Mouse (Mus musculus) heart, embryonic 11.5 days (tissue): ENCODE measurements around the gene Cope. TPM values are rescaled to one million over a fixed set of nuclear protein-coding genes. Genes with fewer than 3 reads are reported as not detected.

Source experiments
- ATAC-seq: fragments of 200-750 bp; cut with Nextera tagmentation; replicated peaks from 2 replicates; pipeline ENCODE4 v1.8.0; 2017; ENCODE audit warnings: moderate library complexity; ENCODE audit not compliant: insufficient number of reproducible peaks, low FRiP score, low TSS enrichment
- H3K27ac ChIP-seq: fragments of 300-500 bp; sonication (generic); 2 replicates; pipeline ENCODE4 v1.5.1; 2014; ENCODE audit warnings: mild to moderate bottlenecking, low read depth, low read length
- H3K27me3 ChIP-seq: fragments of 300-500 bp; sonication (generic); 2 replicates; pipeline ENCODE4 v1.6.1; 2014; ENCODE audit warnings: mild to moderate bottlenecking, low read length, mixed read lengths; ENCODE audit not compliant: control insufficient read depth, insufficient read depth
- H3K36me3 ChIP-seq: fragments of 300-500 bp; sonication (generic); 2 replicates; pipeline ENCODE4 v1.6.1; 2014; ENCODE audit warnings: mild to moderate bottlenecking, low read length, moderate library complexity, mixed read lengths; ENCODE audit not compliant: control insufficient read depth, insufficient read depth
- H3K4me1 ChIP-seq: fragments of 300-500 bp; sonication (generic); 2 replicates; pipeline ENCODE4 v1.6.1; 2014; ENCODE audit warnings: low read length; ENCODE audit not compliant: control insufficient read depth, insufficient read depth
- H3K4me2 ChIP-seq: fragments of 300-500 bp; sonication (generic); 2 replicates; pipeline ENCODE4 v1.6.1; 2014; ENCODE audit warnings: mild to moderate bottlenecking, moderate library complexity
- H3K4me3 ChIP-seq: fragments of 300-500 bp; sonication (generic); 2 replicates; pipeline ENCODE4 v1.5.1; 2014; ENCODE audit warnings: low read depth, low read length
- H3K9ac ChIP-seq: fragments of 300-500 bp; sonication (generic); 2 replicates; pipeline ENCODE4 v1.6.1; 2014; ENCODE audit warnings: mild to moderate bottlenecking, low read depth, low read length, moderate library complexity
- H3K9me3 ChIP-seq: fragments of 300-500 bp; sonication (generic); replicated peaks from 2 replicates; pipeline ENCODE4 v1.6.1; 2016; ENCODE audit warnings: low read length; ENCODE audit not compliant: control insufficient read depth
- WGBS: fragments of 180-500 bp; shearing (Covaris S2); extraction: QIAGEN DNeasy Blood & Tissue Kit; methylation state at CpG from one replicate; pipeline ENCODE4 v1.1.7; 2014; ENCODE audit not compliant: insufficient replicate concordance; 5-methylcytosine and 5-hydroxymethylcytosine counted together
- polyA plus RNA-seq: library from polyadenylated mRNA; unstranded; fragments of >200 nt; fragmentation: Nextera tagmentation; extraction: Ambion mirVana; gene quantifications from 2 replicates; pipeline ENCODE4 v1.2.1, GENCODE M21; 2014

Cope gene
- polyA plus RNA-seq, 1 experiment from 2014 or later, result 329 TPM

- peak; percentile 56 for ATAC-seq
- Histone ChIP-seq H3K4me1 (peaks cover 19% of the 10 kb centered on the region), H3K27me3 (peaks cover 10% of the 10 kb centered on the region), H3K9ac (peak within 1 kb of the TSS; percentile 50; the same call in 1 of the 2 replicates), H3K9me3 (no peaks in the 10 kb centered on the region), H3K36me3 (peaks cover 19% of the 10 kb centered on the region), H3K27ac (no peak within 1 kb of the TSS), H3K4me3 (peak within 1 kb of the TSS; percentile 43), H3K4me2 (peak within 1 kb of the TSS; percentile 90)
- 4% methylated on average over 57 of the region's 66 CpGs for WGBS
These were observed 13.5 kb downstream of the Cope start, which contains the start of gene Cers1 for GRCm38 (mm10) chr8:70315624-70316510. Cers1 (plus strand) TSS chr8:70315775.

- H3K36me3 ChIP-seq, result peaks cover 10% of the 10 kb centered on the region; the same call in 1 of the 2 replicates
- ATAC-seq, result peak; percentile 25; the same call in 1 of the 2 replicates
- no peak overlapping the region for H3K9ac ChIP-seq
- H3K4me2 ChIP-seq, result peak overlapping the region; percentile 90
- WGBS, result 15% methylated on average over 15 of the region's 15 CpGs
- H3K4me3 ChIP-seq, result peak overlapping the region; percentile 43
- no peaks in the 10 kb centered on the region for H3K9me3 ChIP-seq
- peaks cover 19% of the 10 kb centered on the region for H3K4me1 ChIP-seq
- peaks cover 12% of the 10 kb centered on the region for H3K27me3 ChIP-seq
- H3K27ac ChIP-seq, result 0 out of 2 replicates have a peak overlapping the region, but pooled peaks have one; percentile 6
These were observed 14.5 kb downstream of the Cope start for GRCm38 (mm10) chr8:70316511-70317504.

GRCm38 (mm10) chr8:70317872-70318271 lies 15.6 kb downstream of the Cope start:
- no peak for ATAC-seq
- H3K9ac ChIP-seq, result no peak overlapping the region
- no peak overlapping the region for H3K4me3 ChIP-seq
- 0 out of 2 replicates have a peak, but pooled peaks cover 6% of the 10 kb centered on the region for H3K36me3 ChIP-seq
- H3K9me3 ChIP-seq, result no peaks in the 10 kb centered on the region
- WGBS, result 77% methylated on average over 5 of the region's 5 CpGs
- H3K27me3 ChIP-seq, result peaks cover 12% of the 10 kb centered on the region
- H3K4me2 ChIP-seq, result no peak overlapping the region
- no peak overlapping the region for H3K27ac ChIP-seq
- peaks cover 19% of the 10 kb centered on the region for H3K4me1 ChIP-seq

- WGBS, result 90% methylated on average over 3 of the region's 3 CpGs
- H3K4me2 ChIP-seq, result no peak overlapping the region
- no peak overlapping the region for H3K9ac ChIP-seq
- no peaks in the 10 kb centered on the region for H3K4me1 ChIP-seq
- no peak overlapping the region for H3K27ac ChIP-seq
- H3K9me3 ChIP-seq, result 0 out of 2 replicates have a peak, but pooled peaks cover 2% of the 10 kb centered on the region
- H3K36me3 ChIP-seq, result peaks cover 4% of the 10 kb centered on the region; the same call in 1 of the 2 replicates
- no peak overlapping the region for H3K4me3 ChIP-seq
- ATAC-seq, result no peak
- H3K27me3 ChIP-seq, result 0 out of 2 replicates have a peak, but pooled peaks cover 5% of the 10 kb centered on the region
These were observed 21.4 kb downstream of the Cope start for GRCm38 (mm10) chr8:70323716-70324115.

- Histone ChIP-seq H3K27ac (peak overlapping the region; percentile 90), H3K9ac (no peak overlapping the region)
These were observed 25.2 kb downstream of the Cope start for GRCm38 (mm10) chr8:70327512-70327911.

GRCm38 (mm10) chr8:70329124-70329834 lies 27.0 kb downstream of the Cope start, which contains the start of gene Gdf1:
Gdf1 (plus strand) TSS chr8:70329817.
- Histone ChIP-seq H3K9ac (peak within 1 kb of the TSS; percentile 63; the same call in 1 of the 2 replicates), H3K27me3 (peaks cover 7% of the 10 kb centered on the region), H3K4me1 (peaks cover 22% of the 10 kb centered on the region), H3K4me2 (peak within 1 kb of the TSS; percentile 65), H3K27ac (peak within 1 kb of the TSS; percentile 90), H3K4me3 (peak within 1 kb of the TSS; percentile 31), H3K9me3 (0 out of 2 replicates have a peak, but pooled peaks cover 2% of the 10 kb centered on the region), H3K36me3 (peaks cover 21% of the 10 kb centered on the region)
- 23% methylated on average over 14 of the region's 14 CpGs for WGBS
- peak; percentile 57 for ATAC-seq

More at GRCm38 (mm10) chr8:70327512-70327911, 25.2 kb downstream of the Cope start:
- 82% methylated on average over 6 of the region's 6 CpGs for WGBS
- peaks cover 6% of the 10 kb centered on the region for H3K36me3 ChIP-seq
- H3K27me3 ChIP-seq, result peaks cover 7% of the 10 kb centered on the region
- peaks cover 22% of the 10 kb centered on the region for H3K4me1 ChIP-seq
- no peak for ATAC-seq
- H3K4me2 ChIP-seq, result no peak overlapping the region
- H3K4me3 ChIP-seq, result no peak overlapping the region
- H3K9me3 ChIP-seq, result 0 out of 2 replicates have a peak, but pooled peaks cover 2% of the 10 kb centered on the region

- peaks cover 22% of the 10 kb centered on the region for H3K4me1 ChIP-seq
- H3K4me3 ChIP-seq, result peak overlapping the region; percentile 31
- ATAC-seq, result 0 out of 2 replicates have a peak, but pooled peaks have one; percentile 18
- WGBS, result 4% methylated on average over 45 of the region's 45 CpGs
- H3K27me3 ChIP-seq, result peaks cover 7% of the 10 kb centered on the region
- H3K36me3 ChIP-seq, result peaks cover 29% of the 10 kb centered on the region
- 0 out of 2 replicates have a peak, but pooled peaks cover 2% of the 10 kb centered on the region for H3K9me3 ChIP-seq
- H3K4me2 ChIP-seq, result peak overlapping the region; percentile 65
- peak overlapping the region; percentile 63; the same call in 1 of the 2 replicates for H3K9ac ChIP-seq
- H3K27ac ChIP-seq, result no peak overlapping the region
These were observed 27.8 kb downstream of the Cope start for GRCm38 (mm10) chr8:70329835-70330740.
